Mouse (Mus musculus) embryo, embryonic 11.5 days (tissue): ENCODE measurements around the gene Gm13279.
"Not testable (repeated sequence)": the region's sequence is repeated elsewhere in the genome, so short reads cannot be mapped to it uniquely, and the experiment has no call there.

ENCODE experiments used
- DNase-seq: peaks from one replicate; pipeline ENCODE4 v3.0.0-alpha.2; 2012; ENCODE audit warnings: low read depth, low spot score

Gm13279 gene

DNA sequence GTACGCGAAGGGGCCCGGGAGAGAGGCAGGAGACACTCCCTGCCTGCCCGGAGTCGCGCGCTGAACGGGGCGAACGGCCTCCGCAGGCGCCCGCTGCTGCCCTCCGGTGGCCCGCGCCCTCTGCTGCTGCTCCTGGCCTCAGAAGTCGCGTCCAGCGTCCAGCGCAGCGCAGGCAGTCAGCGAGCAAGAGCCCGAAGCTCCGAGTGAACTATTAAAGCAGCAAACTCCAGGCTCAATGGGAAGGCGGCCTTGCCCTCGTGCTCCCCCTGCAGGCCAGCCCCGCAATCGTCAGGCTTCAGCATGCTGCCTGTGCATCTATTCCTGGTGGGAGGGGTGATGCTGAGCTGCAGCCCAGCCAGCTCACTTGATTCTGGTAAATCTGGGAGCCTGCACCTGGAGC, at the start of gene Gm13279:
Gene Gm13279, plus strand, starts transcription at position 301 of the 400 bp plus-strand sequence.
- not testable (repeated sequence) for DNase-seq

DNA sequence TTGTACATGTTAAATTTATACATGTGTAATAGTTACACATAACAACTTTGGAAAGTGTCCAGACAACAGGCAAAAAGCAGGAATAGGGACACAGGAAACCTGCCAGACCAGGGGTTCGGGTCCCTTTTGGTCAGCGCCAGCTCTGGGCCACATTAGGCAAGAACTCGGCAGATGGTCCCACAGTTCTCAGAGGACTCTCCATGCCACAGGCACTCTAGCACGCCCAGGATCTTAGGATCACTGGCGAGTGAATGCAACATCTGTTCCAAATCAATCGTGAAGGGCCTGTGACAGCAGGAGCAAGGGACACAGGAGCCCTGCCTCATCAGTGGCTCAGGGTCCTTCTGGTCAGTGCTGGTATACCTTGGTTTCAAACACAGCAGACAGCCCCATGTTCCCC, 47.3 kb upstream of the Gm13279 start:
- DNase-seq: no peak

DNA sequence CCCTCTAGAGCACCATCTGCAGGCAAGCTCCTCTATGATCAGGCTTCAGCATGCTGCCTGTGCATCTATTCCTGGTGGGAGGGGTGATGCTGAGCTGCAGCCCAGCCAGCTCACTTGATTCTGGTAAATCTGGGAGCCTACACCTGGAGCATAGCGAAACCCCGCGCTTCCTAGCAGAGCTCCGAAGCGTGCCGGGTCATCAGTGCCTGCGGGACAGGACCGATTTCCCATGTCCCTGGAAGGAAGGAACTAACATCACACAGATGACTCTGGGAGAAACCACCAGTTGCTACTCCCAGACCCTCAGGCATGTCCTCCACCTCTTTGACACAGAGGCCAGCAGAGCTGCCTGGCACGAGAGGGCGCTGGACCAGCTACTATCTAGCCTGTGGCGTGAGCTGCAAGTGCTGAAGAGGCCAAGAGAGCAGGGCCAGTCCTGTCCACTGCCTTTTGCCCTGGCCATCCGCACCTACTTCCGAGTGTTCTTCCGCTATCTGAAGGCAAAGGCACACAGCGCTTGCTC, 42.3 kb upstream of the Gm13279 start, which contains the start of gene Gm13271:
Gene Gm13271, plus strand, starts transcription at position 51 of the 523 bp plus-strand sequence.
- DNase-seq: not testable (repeated sequence)

DNA sequence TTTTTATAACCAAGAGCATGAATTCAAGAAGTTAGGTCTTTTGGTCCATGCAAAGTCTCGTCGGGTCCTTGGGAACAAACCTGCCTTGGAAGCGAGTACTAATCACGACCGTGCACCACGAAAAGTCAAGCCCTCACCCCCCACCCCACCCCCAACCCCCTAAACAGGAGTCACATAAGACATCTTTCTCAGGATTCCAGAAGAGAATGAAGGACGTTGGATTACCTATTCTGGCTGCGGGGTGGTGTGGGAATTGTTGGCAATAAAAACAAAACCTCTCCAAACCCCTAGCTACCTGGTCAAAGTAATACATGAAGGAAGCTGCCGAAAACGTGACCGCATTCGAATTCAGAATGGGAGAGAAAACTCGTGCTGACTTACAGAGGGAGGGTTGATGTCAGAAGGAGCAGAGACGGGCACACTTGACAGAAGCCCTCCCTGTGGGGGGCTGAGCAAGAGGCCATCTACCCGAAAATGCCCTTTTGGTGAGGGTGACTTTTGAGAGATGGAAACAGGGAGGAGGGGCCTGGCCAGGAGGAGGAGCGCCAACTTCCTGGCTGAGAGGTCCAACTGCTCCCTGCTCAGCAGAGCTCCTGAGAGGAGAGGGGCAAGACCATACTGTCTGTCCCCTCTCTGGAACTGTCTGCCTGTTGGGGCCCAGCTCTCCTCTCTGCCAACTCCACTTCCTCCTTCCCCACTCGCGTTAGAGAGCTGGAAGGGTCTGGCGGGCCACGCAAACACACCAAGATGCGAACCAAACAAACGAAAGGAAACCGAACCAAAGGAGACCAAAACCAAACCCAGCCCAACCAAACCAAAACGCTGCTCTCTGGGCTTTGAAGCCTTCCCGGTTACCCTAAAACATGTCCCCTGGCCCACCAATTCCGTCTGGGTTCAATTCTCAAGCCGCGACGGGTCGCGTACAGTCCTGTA, 40.4 kb upstream of the Gm13279 start:
- not testable (repeated sequence) for DNase-seq

DNA sequence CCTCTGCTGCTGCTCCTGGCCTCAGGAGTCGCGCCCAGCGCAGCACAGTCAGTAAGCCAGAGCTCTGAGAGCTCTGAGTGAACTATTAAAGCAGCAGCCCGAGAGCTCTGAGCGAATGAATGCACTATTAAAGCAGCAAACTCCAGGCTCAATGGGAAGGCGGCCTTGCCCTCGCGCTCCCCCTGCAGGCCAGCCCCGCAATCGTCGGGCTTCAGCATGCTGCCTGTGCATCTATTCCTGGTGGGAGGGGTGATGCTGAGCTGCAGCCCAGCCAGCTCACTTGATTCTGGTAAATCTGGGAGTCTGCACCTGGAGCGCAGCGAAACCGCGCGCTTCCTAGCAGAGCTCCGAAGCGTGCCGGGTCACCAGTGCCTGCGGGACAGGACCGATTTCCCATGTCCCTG, 39.6 kb upstream of the Gm13279 start:
- not testable (repeated sequence) for DNase-seq

DNA sequence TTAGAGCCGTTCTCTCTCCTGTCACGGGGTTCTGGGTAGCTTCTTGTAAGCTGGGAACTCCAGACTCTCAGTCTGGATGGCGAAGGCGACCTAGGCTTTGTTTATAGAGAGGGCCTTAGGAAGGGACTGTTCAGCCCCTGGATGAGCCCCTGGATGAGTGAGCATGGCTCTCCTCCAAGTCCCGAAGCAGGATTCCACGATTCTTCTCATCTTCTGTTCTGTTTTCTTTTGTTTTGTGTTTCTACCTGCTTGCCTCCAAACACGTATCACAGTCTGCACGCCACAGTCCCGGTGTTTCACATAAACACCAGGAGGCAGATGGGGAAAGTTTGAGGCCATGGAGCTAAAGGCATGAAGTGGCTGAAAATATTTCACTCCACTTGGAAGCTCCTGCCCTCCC, 38.4 kb upstream of the Gm13279 start:
- DNase-seq: not testable (repeated sequence)

DNA sequence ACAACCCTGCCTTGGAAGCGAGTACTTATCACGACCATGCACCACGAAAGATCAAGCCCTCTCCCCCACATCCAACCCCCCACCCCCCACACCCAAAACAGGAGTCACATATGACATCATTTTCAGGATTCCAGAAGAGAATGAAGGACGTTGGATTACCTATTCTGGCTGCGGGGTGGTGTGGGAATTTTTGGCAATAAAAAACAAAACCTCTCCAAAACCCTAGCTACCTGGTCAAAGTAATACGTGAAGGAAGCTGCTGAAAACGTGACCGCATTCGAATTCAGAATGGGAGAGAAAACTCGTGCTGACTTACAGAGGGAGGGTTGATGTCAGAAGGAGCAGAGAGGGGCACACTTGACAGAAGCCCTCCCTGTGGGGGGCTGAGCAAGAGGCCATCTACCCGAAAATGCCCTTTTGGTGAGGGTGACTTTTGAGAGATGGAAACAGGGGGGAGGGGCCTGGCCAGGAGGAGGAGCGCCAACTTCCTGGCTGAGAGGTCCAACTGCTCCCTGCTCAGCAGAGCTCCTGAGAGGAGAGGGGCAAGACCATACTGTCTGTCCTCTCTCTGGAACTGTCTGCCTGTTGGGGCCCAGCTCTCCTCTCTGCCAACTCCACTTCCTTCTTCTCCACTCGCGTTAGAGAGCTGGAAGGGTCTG, 37.5 kb upstream of the Gm13279 start, which contains the start of gene Gm13283:
Gene Gm13283, plus strand, starts transcription at position 510 of the 659 bp plus-strand sequence.
- DNase-seq: not testable (repeated sequence)

DNA sequence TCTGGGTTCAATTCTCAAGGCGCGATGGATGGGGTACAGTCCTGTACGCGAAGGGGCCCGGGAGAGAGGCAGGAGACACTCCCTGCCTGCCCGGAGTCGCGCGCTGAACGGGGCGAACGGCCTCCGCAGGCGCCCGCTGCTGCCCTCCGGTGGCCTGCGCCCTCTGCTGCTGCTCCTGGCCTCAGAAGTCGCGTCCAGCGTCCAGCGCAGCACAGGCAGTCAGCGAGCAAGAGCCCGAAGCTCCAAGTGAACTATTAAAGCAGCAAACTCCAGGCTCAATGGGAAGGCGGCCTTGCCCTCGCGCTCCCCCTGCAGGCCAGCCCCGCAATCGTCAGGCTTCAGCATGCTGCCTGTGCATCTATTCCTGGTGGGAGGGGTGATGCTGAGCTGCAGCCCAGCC, 36.8 kb upstream of the Gm13279 start:
- not testable (repeated sequence) for DNase-seq

DNA sequence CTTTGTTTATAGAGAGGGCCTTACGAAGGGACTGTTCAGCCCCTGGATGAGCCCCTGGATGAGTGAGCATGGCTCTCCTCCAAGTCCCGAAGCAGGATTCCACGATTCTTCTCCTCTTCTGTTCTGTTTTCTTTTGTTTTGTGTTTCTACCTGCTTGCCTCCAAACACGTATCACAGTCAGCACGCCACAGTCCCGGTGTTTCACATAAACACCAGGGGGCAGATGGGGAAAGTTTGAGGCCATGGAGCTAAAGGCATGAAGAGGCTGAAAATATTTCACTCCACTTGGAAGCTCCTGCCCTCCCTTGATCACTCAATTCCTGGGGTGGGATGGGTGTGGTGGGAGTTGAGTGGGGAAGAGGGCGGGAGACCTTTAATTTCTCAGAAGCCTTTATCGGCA, 35.4 kb upstream of the Gm13279 start:
- DNase-seq: not testable (repeated sequence)

DNA sequence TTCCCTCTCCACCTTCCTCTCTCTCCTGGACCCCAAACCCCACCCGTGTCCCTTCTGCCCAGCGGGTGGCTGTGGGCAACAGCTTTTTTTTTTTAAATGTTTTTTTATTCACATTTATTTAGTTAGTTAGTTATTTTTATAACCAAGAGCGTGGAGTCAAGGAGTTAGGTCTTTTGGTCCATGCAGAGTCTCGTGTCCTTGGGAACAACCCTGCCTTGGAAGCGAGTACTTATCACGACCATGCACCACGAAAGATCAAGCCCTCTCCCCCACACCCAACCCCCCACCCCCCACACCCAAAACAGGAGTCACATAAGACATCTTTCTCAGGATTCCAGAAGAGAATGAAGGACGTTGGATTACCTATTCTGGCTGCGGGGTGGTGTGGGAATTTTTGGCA, 34.9 kb upstream of the Gm13279 start:
- not testable (repeated sequence) for DNase-seq

DNA sequence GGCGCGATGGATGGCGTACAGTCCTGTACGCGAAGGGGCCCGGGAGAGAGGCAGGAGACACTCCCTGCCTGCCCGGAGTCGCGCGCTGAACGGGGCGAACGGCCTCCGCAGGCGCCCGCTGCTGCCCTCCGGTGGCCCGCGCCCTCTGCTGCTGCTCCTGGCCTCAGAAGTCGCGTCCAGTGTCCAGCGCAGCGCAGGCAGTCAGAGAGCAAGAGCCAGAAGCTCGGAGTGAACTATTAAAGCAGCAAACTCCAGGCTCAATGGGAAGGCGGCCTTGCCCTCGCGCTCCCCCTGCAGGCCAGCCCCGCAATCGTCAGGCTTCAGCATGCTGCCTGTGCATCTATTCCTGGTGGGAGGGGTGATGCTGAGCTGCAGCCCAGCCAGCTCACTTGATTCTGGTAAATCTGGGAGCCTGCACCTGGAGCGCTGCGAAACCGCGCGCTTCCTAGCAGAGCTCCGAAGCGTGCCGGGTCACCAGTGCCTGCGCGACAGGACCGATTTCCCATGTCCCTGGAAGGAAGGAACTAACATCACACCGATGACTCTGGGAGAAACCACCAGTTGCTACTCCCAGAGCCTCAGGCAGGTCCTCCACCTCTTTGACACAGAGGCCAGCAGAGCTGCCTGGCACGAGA, 33.7 kb upstream of the Gm13279 start:
- not testable (repeated sequence) for DNase-seq

DNA sequence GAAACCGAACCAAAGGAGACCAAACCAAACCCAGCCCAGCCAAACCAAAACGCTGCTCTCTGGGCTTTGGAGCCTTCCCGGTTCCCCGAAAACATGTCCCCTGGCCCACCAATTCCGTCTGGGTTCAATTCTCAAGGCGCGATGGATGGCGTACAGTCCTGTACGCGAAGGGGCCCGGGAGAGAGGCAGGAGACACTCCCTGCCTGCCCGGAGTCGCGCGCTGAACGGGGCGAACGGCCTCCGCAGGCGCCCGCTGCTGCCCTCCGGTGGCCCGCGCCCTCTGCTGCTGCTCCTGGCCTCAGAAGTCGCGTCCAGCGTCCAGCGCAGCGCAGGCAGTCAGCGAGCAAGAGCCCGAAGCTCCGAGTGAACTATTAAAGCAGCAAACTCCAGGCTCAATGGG, 23.7 kb upstream of the Gm13279 start, which contains the start of gene Gm13290:
Gene Gm13290, plus strand, starts transcription at position 301 of the 400 bp plus-strand sequence.
- DNase-seq: not testable (repeated sequence)

DNA sequence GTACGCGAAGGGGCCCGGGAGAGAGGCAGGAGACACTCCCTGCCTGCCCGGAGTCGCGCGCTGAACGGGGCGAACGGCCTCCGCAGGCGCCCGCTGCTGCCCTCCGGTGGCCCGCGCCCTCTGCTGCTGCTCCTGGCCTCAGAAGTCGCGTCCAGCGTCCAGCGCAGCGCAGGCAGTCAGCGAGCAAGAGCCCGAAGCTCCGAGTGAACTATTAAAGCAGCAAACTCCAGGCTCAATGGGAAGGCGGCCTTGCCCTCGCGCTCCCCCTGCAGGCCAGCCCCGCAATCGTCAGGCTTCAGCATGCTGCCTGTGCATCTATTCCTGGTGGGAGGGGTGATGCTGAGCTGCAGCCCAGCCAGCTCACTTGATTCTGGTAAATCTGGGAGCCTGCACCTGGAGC, 20.6 kb upstream of the Gm13279 start, which contains the start of gene Gm13289:
Gene Gm13289, plus strand, starts transcription at position 301 of the 400 bp plus-strand sequence.
- DNase-seq: not testable (repeated sequence)

DNA sequence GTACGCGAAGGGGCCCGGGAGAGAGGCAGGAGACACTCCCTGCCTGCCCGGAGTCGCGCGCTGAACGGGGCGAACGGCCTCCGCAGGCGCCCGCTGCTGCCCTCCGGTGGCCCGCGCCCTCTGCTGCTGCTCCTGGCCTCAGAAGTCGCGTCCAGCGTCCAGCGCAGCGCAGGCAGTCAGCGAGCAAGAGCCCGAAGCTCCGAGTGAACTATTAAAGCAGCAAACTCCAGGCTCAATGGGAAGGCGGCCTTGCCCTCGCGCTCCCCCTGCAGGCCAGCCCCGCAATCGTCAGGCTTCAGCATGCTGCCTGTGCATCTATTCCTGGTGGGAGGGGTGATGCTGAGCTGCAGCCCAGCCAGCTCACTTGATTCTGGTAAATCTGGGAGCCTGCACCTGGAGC, 17.6 kb upstream of the Gm13279 start, which contains the start of gene Gm13272:
Gene Gm13272, plus strand, starts transcription at position 301 of the 400 bp plus-strand sequence.
- DNase-seq: not testable (repeated sequence)

DNA sequence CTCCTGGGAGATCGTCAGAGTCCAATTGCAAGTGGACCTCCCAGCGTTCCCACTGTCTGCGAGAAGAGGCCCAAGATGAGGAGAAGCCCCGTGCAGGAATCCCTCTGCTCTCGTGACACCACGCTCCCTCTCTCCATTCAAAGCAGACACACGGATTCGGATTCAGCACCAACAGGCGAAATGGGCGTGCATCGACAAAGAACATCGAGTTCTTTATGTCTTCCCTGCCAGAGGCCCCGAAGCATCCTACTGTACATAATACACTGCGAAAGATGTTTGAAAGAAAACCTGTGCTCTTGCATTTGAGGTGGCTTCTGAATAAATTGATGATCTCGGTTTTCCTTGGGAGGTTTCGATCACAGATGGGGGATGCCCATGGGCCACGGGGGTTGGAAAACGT, 16.9 kb upstream of the Gm13279 start:
- DNase-seq: not testable (repeated sequence)

DNA sequence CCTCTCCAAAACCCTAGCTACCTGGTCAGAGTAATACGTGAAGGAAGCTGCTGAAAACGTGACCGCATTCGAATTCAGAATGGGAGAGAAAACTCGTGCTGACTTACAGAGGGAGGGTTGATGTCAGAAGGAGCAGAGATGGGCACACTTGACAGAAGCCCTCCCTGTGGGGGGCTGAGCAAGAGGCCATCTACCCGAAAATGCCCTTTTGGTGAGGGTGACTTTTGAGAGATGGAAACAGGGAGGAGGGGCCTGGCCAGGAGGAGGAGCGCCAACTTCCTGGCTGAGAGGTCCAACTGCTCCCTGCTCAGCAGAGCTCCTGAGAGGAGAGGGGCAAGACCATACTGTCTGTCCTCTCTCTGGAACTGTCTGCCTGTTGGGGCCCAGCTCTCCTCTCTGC, 15.4 kb upstream of the Gm13279 start, which contains the start of gene Ifnz:
Gene Ifnz, plus strand, starts transcription at position 301 of the 400 bp plus-strand sequence.
- not testable (repeated sequence) for DNase-seq

DNA sequence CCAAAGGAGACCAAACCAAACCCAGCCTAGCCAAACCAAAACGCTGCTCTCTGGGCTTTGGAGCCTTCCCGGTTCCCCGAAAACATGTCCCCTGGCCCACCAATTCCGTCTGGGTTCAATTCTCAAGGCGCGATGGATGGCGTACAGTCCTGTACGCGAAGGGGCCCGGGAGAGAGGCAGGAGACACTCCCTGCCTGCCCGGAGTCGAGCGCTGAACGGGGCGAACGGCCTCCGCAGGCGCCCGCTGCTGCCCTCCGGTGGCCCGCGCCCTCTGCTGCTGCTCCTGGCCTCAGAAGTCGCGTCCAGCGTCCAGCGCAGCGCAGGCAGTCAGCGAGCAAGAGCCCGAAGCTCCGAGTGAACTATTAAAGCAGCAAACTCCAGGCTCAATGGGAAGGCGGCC, 14.9 kb upstream of the Gm13279 start:
- not testable (repeated sequence) for DNase-seq

DNA sequence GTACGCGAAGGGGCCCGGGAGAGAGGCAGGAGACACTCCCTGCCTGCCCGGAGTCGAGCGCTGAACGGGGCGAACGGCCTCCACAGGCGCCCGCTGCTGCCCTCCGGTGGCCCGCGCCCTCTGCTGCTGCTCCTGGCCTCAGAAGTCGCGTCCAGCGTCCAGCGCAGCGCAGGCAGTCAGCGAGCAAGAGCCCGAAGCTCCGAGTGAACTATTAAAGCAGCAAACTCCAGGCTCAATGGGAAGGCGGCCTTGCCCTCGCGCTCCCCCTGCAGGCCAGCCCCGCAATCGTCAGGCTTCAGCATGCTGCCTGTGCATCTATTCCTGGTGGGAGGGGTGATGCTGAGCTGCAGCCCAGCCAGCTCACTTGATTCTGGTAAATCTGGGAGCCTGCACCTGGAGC, 11.8 kb upstream of the Gm13279 start, which contains the start of gene Gm13276:
Gene Gm13276, plus strand, starts transcription at position 301 of the 400 bp plus-strand sequence.
- not testable (repeated sequence) for DNase-seq

DNA sequence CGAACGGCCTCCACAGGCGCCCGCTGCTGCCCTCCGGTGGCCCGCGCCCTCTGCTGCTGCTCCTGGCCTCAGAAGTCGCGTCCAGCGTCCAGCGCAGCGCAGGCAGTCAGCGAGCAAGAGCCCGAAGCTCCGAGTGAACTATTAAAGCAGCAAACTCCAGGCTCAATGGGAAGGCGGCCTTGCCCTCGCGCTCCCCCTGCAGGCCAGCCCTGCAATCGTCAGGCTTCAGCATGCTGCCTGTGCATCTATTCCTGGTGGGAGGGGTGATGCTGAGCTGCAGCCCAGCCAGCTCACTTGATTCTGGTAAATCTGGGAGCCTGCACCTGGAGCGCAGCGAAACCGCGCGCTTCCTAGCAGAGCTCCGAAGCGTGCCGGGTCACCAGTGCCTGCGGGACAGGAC, 8.8 kb upstream of the Gm13279 start, which contains the start of gene Gm13277:
Gene Gm13277, plus strand, starts transcription at position 231 of the 400 bp plus-strand sequence.
- DNase-seq: not testable (repeated sequence)

DNA sequence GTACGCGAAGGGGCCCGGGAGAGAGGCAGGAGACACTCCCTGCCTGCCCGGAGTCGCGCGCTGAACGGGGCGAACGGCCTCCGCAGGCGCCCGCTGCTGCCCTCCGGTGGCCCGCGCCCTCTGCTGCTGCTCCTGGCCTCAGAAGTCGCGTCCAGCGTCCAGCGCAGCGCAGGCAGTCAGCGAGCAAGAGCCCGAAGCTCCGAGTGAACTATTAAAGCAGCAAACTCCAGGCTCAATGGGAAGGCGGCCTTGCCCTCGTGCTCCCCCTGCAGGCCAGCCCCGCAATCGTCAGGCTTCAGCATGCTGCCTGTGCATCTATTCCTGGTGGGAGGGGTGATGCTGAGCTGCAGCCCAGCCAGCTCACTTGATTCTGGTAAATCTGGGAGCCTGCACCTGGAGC, 5.9 kb upstream of the Gm13279 start, which contains the start of gene Gm13278:
Gene Gm13278, plus strand, starts transcription at position 301 of the 400 bp plus-strand sequence.
- not testable (repeated sequence) for DNase-seq
